Mouse (Mus musculus) brain, embryonic 14.5 days (tissue): ENCODE measurements around the gene 1110002E22Rik.

Source experiments
- CTCF ChIP-seq: fragments of 200-500 bp; IDR thresholded peaks from 2 replicates; pipeline ENCODE4 v1.5.1; 2012; ENCODE audit warnings: inconsistent platforms, mild to moderate bottlenecking, moderate library complexity, borderline replicate concordance; ENCODE audit not compliant: insufficient read depth, insufficient read length; ENCODE audit errors: extremely low read depth
- POLR2A ChIP-seq: fragments of 200-500 bp; IDR thresholded peaks from 2 replicates; pipeline ENCODE4 v1.6.1; 2012; ENCODE audit warnings: mild to moderate bottlenecking, inconsistent platforms, borderline replicate concordance; ENCODE audit not compliant: poor library complexity, insufficient read depth, insufficient read length, severe bottlenecking; ENCODE audit errors: extremely low read depth

DNA sequence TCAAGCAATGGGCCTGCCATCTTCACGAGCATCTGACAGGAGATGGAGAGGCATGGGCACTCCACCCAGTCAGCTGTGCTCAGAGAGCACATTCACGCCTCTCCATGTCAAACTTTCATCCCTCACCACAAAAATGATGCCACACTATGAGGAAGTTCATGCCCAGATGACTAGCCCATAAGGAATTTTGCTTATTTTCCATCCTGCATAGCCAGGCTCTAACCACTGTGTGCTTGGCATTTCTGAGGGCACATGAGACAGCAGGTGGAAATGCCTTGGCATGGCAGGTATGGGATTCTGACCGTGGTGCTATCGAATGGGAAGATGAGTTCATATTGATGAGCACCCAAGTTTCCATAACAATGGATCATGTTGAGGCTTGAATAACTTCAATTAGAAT, 38.8 kb downstream of the 1110002E22Rik start:
- TF ChIP-seq POLR2A: no peak
- TF ChIP-seq CTCF: no peak
